Mouse (Mus musculus) midbrain, postnatal 0 days (tissue): ENCODE data around the gene Dlx6. TPM values are rescaled to one million over a fixed set of nuclear protein-coding genes. Genes with fewer than 3 reads are reported as not detected.

Experiments
- ATAC-seq: fragments of 200-750 bp; cut with Nextera tagmentation; 2 replicates; pipeline ENCODE4 v1.8.0; 2017; ENCODE audit warnings: moderate number of reproducible peaks, mild to moderate bottlenecking, moderate TSS enrichment, moderate library complexity; ENCODE audit not compliant: low FRiP score
- DNase-seq: peaks from one replicate; pipeline ENCODE4 v3.0.0-alpha.2; 2015; ENCODE audit warnings: low spot score
- H3K27ac ChIP-seq: fragments of 300-500 bp; sonication (generic); 2 replicates; pipeline ENCODE4 v1.5.1; 2014; ENCODE audit warnings: low read depth, mild to moderate bottlenecking, low read length, mixed read lengths
- H3K27me3 ChIP-seq: fragments of 300-500 bp; sonication (generic); 2 replicates; pipeline ENCODE4 v1.6.1; 2014; ENCODE audit warnings: low read length, control low read depth, mixed read lengths; ENCODE audit not compliant: insufficient read depth
- H3K36me3 ChIP-seq: fragments of 300-500 bp; sonication (generic); 2 replicates; pipeline ENCODE4 v1.6.1; 2014; ENCODE audit warnings: low read length, control low read depth, mixed read lengths; ENCODE audit not compliant: insufficient read depth
- H3K4me1 ChIP-seq: fragments of 300-500 bp; sonication (generic); 2 replicates; pipeline ENCODE4 v1.6.1; 2014; ENCODE audit warnings: mild to moderate bottlenecking, control low read depth, antibody characterized with exemption, low read length, mixed read lengths; ENCODE audit not compliant: insufficient read depth
- H3K4me2 ChIP-seq: fragments of 300-500 bp; sonication (generic); 2 replicates; pipeline ENCODE4 v1.6.1; 2014; ENCODE audit warnings: low read depth, mild to moderate bottlenecking, low read length, mixed read lengths; ENCODE audit not compliant: poor library complexity, severe bottlenecking
- H3K4me3 ChIP-seq: fragments of 300-500 bp; sonication (generic); 2 replicates; pipeline ENCODE4 v1.5.1; 2014; ENCODE audit warnings: low read depth, mild to moderate bottlenecking, low read length, moderate library complexity
- H3K9ac ChIP-seq: fragments of 300-500 bp; sonication (generic); replicated peaks from 2 replicates; pipeline ENCODE4 v1.6.1; 2014; ENCODE audit warnings: mild to moderate bottlenecking, low read length, moderate library complexity, mixed read lengths; ENCODE audit not compliant: poor library complexity, severe bottlenecking
- H3K9me3 ChIP-seq: fragments of 300-500 bp; sonication (generic); 2 replicates; pipeline ENCODE4 v1.6.1; 2016; ENCODE audit warnings: low read length, control low read depth
- CTCF ChIP-seq: IDR thresholded peaks from 2 replicates; pipeline ENCODE4 v1.5.1; 2016; ENCODE audit warnings: antibody characterized with exemption, mild to moderate bottlenecking
- WGBS: fragments of 180-500 bp; shearing (Covaris S2); extraction: QIAGEN DNeasy Blood & Tissue Kit; methylation state at CpG from one replicate; pipeline ENCODE4 v1.1.7; 2014; 5-methylcytosine and 5-hydroxymethylcytosine counted together
- polyA plus RNA-seq: library from polyadenylated mRNA; unstranded; fragments of >200 nt; fragmentation: Nextera tagmentation; extraction: Ambion mirVana; gene quantifications from 2 replicates; pipeline ENCODE4 v1.2.1, GENCODE M21; 2015
- total RNA-seq: library from RNA; depleted of rRNA; stranded (reverse); fragments of >200 nt; gene quantifications from 2 replicates; pipeline ENCODE4 v1.2.3, GENCODE M21; 2014

The Dlx6 gene
- total and polyA plus RNA-seq, 2 experiments from 2014 or later = 1.1 to 1.5 TPM

DNA sequence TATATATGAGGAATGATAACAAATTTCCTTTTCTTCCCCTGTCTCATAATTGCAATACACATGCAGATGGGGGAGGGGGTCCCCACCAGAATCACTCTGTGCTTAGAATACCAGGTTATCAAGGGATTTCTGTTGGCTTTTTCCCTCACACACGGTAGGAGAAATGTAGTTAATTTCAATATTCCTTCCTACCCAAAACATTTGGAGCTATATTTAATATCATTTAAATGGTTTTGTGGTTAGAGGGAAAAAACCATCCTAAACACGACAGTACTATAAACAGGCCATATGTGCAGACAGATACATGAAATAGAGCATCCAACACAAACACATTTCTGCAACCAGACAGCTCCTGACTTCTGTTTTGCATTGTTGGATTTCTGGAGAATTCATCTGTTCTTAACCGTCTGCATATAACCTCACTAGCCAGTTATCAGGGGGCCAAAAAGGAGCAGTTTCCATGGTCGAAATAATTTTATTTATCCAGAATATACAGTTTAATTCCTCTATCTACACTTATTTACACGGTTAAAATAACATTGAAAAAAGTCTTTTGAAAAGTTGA is 14.3 kb downstream of the Dlx6 start:
- no peak overlapping the region for H3K27ac ChIP-seq
- H3K36me3 ChIP-seq = no peaks in the 10 kb centered on the region
- no peak overlapping the region for H3K4me2 ChIP-seq
- H3K9me3 ChIP-seq = no peaks in the 10 kb centered on the region
- no peak overlapping the region for H3K9ac ChIP-seq
- WGBS = 6% methylated on average over 5 of the region's 5 CpGs
- no peak for DNase-seq
- H3K4me1 ChIP-seq = 0 out of 2 replicates have a peak, but pooled peaks cover 6% of the 10 kb centered on the region
- H3K4me3 ChIP-seq = no peak overlapping the region
- no peak for TF ChIP-seq CTCF
- ATAC-seq = no peak
- peaks cover 80% of the 10 kb centered on the region for H3K27me3 ChIP-seq

DNA sequence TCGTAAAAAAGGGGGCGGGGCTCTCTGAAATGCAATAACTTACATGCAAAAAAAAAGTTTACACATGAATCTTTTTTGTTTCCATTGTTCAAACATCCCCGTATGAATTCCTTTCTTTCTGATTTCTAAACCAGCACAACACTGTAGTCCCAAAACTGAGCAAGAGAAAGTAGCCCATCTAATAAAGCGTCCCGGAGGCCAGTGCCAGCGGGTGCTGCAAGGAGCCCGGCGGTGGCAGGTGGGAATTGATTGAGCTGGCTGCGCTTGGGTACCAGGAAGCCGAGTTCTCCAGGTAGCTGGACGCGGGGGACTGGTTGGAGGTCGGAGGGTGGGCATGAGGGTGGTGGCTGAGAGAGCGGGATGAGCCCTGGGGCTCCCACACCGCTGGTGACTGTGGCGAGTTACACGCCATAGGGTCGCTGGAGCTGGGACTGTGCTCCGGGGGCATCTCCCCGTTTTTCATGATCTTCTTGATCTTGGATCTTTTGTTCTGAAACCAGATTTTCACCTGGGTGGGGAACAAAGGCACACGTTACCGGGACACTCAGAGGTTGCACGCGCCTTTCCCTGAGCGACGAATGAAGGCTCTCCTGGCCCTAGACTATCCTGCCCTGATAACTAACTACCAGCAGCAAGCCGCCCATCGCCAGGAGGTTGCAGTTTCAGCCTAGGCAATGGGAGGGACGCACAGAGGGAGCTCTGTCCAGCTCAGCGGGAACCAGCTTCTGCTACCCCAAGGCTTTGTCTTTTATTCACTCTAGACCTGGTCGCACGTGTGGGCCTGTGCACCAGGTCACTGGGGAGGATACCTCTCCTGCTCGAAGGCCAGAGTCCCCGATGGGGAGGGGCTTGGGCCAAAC is 15.1 kb downstream of the Dlx6 start:
- no peak for TF ChIP-seq CTCF
- Histone ChIP-seq H3K4me1 (0 out of 2 replicates have a peak, but pooled peaks cover 6% of the 10 kb centered on the region), H3K27ac (no peak overlapping the region), H3K9ac (no peak overlapping the region), H3K27me3 (peaks cover 80% of the 10 kb centered on the region), H3K9me3 (no peaks in the 10 kb centered on the region), H3K4me3 (no peak overlapping the region), H3K4me2 (no peak overlapping the region), H3K36me3 (no peaks in the 10 kb centered on the region)
- ATAC-seq = no peak
- no peak for DNase-seq
- 2% methylated on average over 34 of the region's 34 CpGs for WGBS

DNA sequence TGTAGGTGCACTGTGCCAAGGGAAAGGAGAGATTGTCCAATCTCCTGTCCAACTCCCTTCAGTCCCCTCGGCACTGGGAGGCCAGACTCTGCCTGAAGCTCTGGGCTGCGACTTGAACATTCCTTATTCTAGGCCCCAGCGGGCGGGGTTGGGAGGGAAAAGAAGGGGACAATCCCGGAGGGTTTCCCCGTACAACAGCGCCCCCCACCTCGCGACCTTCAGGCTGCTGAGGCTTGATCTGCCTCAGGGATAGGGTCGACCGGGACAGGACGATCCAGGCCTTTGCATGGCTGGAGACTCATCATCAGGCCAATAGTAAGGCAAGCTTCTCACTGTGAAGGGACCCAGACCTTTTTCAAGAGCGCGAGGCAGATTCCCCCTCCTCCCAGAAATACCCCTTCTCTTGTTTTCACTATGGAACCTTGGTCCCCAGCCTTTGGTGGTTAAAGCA is 15.7 kb downstream of the Dlx6 start:
- H3K4me2 ChIP-seq = no peak overlapping the region
- H3K9me3 ChIP-seq = no peaks in the 10 kb centered on the region
- peaks cover 83% of the 10 kb centered on the region for H3K27me3 ChIP-seq
- ATAC-seq = no peak
- no peak for TF ChIP-seq CTCF
- H3K4me3 ChIP-seq = no peak overlapping the region
- 3% methylated on average over 14 of the region's 14 CpGs for WGBS
- H3K9ac ChIP-seq = no peak overlapping the region
- DNase-seq = no peak
- H3K36me3 ChIP-seq = no peaks in the 10 kb centered on the region
- no peak overlapping the region for H3K27ac ChIP-seq
- 0 out of 2 replicates have a peak, but pooled peaks cover 6% of the 10 kb centered on the region for H3K4me1 ChIP-seq

DNA sequence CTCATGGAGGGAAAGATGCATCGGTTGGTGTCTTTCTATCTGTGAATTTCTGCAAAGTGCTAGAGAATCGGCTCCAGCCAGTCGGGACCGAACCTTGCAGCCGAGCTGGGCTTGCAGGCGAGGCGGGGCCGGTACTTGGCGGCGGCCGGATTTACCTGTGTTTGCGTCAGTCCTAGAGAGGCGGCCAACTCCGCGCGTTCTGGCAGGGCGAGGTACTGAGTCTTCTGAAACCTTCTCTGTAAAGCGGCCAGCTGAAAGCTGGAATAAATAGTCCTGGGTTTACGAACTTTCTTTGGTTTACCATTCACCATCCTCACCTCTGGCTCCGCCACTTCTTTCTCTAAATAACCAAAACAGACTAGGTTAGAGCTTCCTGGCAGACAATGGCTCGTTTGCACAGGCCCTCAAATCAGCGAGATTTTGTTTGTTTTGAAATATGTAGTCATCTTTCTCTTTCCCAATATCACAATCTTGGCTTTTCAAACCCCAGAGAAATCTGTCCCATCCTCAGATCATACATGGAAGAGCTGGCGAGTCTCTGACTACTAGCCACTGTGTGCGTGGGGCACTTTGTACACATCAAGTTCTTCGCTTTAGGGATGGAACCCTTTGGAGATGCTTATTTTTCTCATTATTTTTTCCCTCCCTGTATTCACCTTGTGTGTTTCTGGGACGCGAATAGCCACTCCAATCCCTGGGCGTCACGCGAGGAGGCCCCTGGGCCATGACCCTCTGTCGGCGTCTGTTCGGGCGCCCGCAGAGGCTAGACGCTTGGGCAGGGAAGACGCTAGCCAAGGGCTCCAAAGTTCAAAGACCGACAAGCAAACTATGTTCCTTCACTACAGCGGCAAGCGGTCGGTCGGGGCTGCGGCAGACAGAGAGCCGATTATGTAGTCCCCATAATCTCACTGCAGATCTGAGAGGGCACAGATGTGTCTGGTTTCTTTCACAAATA is 16.5 kb downstream of the Dlx6 start:
- H3K9me3 ChIP-seq = no peaks in the 10 kb centered on the region
- no peak overlapping the region for H3K9ac ChIP-seq
- ATAC-seq = no peak
- no peak overlapping the region for H3K4me3 ChIP-seq
- H3K4me1 ChIP-seq = 0 out of 2 replicates have a peak, but pooled peaks cover 6% of the 10 kb centered on the region
- H3K36me3 ChIP-seq = no peaks in the 10 kb centered on the region
- H3K27me3 ChIP-seq = peaks cover 79% of the 10 kb centered on the region
- no peak for TF ChIP-seq CTCF
- WGBS = 2% methylated on average over 44 of the region's 44 CpGs
- no peak for DNase-seq
- no peak overlapping the region for H3K27ac ChIP-seq
- H3K4me2 ChIP-seq = no peak overlapping the region

DNA sequence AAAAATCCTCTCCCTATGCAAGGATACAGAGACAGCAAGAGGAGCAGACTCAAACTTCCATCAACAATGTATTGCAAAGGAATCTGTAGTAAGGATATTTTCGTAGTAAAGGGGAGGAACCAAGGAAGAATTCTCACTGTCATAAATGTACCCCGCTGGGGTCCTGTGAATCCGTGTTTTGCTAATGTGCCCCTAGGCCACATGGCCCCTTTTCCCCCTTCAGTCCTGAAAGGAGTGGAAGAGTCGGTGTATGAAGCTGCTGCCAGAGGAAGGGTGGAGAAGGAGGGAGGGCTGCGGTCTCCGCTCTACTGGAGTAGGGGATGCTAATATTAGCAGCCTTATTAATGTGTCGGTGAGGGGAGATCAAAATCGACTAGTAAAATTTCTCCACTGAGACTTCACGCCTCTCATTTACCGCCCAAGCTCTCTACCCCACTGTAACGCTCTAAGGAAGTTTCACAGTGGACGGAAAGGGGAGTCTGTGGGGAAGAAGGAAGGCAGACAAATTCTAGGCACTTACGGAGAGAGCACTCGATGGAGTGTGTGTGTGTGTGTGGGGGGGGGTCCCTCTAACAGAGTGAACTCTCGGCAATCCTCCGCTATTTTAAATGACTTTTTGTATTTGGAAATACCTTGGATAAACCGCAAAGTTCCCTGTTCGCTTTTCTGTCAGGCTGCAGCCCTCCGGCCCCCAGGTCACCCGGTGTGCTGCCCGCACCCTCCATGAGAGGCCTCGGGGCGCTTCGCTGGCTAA is 17.4 kb downstream of the Dlx6 start:
- no peak overlapping the region for H3K4me2 ChIP-seq
- H3K4me3 ChIP-seq = peak overlapping the region; percentile 36; the same call in 1 of the 2 replicates
- H3K9me3 ChIP-seq = no peaks in the 10 kb centered on the region
- H3K4me1 ChIP-seq = 0 out of 2 replicates have a peak, but pooled peaks cover 6% of the 10 kb centered on the region
- 1% methylated on average over 24 of the region's 24 CpGs for WGBS
- no peak for ATAC-seq
- no peak overlapping the region for H3K9ac ChIP-seq
- no peaks in the 10 kb centered on the region for H3K36me3 ChIP-seq
- no peak for DNase-seq
- peaks cover 73% of the 10 kb centered on the region for H3K27me3 ChIP-seq
- TF ChIP-seq CTCF = no peak
- H3K27ac ChIP-seq = no peak overlapping the region
